Mouse (Mus musculus) bone marrow, adult 2 months (tissue): ENCODE results near the gene Tm6sf1.

Source experiments
- CTCF ChIP-seq: fragments of 200-500 bp; IDR thresholded peaks from 2 replicates; pipeline ENCODE4 v1.5.1; 2011; ENCODE audit warnings: low read length, control low read depth; ENCODE audit not compliant: control insufficient read depth, insufficient read depth
- POLR2A ChIP-seq: fragments of 200-500 bp; IDR thresholded peaks from 2 replicates; pipeline ENCODE4 v1.6.1; 2011; ENCODE audit warnings: low read depth, mild to moderate bottlenecking, control low read depth, low read length, borderline replicate concordance; ENCODE audit not compliant: control insufficient read depth

GRCm38 (mm10) chr7:81880286-81880685 lies 21.5 kb downstream of the Tm6sf1 start:
- TF ChIP-seq POLR2A (no peak), CTCF (no peak)
